Mouse (Mus musculus) brain, adult 2 months (tissue): ENCODE measurements at regions not wholly inside any gene's neighbourhood (a gene's known extent, or its start where the extent isn't known, plus 50 kb on each side); places are given as distances from the start of the nearest gene placed in this dataset.

ENCODE experiments used
- DNase-seq: peaks from one replicate; pipeline ENCODE4 v3.0.0; 2011; ENCODE audit warnings: low read depth, low spot score

GRCm38 (mm10) chr17:41990804-41991203 is 324.9 kb upstream of the Ptchd4 start:
- DNase-seq: no peak

DNA sequence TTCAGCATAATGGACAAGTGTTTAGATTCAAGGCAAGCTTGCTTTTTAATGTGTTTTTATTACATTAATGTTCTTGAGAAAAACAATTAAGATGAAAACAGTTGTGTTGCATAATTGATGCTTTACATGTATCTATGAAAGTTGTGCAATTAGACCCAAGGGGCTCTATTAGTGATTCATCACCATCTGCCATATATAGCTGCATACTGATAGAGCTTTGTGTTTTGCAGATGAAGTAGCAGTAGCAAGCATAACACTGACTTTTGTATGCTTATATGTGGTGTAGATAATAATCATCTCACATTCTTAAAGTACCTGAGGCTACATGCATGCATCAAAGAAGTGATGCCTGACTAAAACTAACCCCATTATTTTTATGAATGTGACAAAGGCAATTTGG is 307.3 kb upstream of the Ptchd4 start:
- DNase-seq: no peak

GRCm38 (mm10) chr17:42024295-42024694 is 291.5 kb upstream of the Ptchd4 start:
- DNase-seq: no peak

GRCm38 (mm10) chr17:42027253-42027652 is 288.5 kb upstream of the Ptchd4 start:
- no peak for DNase-seq

DNA sequence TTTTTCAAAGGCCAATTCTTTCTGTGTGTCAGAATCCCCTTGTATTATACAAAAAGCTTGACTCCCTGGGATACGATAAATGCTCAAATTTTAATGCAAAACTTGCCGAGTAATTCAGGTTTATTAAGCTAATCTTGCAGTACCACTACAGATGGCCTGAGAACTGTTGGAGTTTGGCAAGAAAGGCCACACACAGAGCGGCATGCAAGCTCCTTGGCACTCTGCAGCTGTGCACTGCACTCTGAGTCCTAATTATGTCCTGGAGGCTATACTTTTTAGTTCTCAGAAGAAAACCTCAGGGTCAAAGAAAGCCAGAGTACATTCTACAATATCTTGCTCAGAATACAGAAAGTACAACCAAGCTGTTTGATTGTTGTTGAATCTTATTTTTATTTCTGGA is 286.3 kb upstream of the Ptchd4 start:
- peak; percentile 40 for DNase-seq

DNA sequence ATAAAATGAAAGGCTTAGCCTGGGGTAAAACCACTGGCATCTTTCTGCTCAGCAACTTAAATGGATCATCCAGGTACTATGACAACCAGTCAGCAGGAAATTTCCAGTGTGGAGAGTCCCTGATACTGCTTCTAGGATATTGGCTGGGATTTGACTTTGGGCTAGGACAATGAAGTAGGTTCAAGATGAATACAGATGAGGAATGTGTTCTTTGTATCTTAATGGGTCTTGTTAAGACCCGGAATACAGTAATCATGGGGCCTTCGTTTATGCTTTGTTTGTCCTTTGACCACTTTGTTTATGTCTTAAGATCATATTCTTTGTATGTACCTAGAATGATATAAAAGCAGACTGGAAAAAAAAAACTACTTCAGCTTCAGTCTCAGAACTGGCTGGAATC is 278.7 kb upstream of the Ptchd4 start:
- no peak for DNase-seq

DNA sequence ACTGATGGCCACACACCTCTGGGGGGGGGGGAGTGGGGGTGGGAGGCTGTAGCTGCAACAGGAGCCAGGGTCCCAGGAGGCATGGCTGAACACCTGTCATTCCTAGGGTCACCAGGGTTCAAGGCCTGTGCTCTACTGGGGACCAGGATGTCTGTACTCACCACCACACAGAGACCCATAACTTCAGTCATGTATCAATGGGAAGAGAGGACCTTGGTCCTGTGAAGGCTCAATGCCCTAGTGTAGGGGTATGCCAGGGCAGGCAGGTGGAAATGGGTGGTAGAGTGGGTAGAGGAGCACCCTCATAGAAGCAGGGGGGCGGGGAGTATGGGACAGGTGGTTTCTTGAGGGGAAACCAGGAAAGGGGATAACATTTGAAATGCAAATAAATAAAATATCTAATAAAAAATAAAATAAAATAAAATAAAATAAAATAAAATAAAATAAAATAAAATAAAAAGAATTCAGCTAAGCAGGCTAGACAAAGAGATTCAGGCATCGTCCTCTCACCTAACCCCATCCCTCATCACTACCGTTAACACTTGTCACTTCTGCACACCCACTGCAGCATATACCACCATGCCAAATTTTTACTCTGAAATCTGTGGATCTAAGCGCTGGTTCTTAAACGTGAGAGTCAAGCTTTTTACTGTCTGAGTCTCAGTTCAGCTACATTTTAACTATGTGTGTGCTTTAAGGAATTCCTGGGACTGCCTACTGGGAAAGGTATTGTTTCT is 265.8 kb upstream of the Ptchd4 start:
- peak; percentile 1 for DNase-seq

DNA sequence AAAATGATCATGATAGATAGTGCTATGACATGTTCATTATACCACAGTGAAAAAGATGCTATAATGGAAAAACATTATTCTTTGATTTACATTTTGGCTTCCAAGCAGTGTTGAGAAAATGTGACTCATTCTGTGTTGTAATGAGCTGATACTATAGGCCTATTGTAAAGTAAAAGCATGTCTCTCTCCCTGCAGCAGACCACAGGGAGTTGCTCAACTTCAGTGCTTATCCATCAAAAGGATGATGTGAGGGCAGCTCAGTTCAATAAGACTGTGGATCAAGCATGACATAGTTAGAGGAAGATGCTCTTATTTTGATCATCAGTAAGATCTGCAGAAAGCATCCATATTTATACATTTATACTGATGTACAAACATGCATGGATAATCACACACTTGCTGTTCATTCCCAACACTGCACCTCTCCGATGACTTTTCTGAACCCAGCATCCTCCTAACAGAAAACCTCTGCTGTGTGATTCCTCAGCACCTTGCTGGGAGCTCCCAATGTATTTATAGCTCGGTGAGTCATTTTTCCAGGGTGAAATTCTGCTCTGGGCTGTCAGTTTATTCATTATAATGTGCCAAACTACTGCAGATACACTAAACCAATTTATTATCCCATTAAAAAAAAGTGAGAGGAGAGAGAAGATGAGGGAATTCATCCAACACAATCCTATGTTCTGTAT is 224.8 kb upstream of the Ptchd4 start:
- peak; percentile 68 for DNase-seq

DNA sequence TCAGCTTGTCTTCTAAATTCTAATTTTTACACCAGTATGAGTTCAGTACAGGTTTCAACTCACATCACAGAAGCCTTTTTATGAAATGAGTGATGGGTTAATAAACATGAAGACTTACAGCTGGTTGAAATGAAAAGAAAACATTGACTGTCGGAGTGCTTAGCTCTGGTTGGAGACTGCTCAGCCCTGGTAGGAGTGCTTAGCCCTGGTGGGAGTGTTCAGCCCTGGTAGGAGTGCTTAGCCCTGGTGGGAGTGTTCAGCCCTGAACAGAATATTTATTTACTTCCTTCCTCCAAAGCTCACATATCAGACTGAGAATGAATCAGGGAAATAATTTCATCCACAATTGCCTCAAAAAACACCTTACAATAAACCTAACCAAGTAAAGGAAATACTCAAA is 202.1 kb upstream of the Ptchd4 start:
- DNase-seq: no peak

DNA sequence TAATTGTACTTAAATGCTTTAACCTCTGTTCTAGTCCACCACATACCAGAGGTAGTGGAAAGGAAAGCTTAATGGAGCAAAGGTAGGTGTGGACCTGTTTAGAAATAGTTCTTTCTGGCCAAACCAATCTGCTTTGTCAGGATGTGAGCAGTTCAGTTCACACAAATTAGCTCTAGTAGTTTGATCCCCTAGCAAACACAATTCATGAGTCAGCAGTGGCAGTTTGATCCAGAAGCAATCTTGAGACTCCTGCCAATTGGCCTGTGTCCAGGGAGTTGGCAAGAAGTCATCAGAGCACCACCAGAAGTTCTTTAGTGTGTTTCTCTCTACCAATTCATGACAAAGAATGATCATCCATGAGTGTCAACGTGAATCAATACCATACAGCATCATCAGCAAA is 195.0 kb upstream of the Ptchd4 start:
- peak; percentile 6 for DNase-seq

DNA sequence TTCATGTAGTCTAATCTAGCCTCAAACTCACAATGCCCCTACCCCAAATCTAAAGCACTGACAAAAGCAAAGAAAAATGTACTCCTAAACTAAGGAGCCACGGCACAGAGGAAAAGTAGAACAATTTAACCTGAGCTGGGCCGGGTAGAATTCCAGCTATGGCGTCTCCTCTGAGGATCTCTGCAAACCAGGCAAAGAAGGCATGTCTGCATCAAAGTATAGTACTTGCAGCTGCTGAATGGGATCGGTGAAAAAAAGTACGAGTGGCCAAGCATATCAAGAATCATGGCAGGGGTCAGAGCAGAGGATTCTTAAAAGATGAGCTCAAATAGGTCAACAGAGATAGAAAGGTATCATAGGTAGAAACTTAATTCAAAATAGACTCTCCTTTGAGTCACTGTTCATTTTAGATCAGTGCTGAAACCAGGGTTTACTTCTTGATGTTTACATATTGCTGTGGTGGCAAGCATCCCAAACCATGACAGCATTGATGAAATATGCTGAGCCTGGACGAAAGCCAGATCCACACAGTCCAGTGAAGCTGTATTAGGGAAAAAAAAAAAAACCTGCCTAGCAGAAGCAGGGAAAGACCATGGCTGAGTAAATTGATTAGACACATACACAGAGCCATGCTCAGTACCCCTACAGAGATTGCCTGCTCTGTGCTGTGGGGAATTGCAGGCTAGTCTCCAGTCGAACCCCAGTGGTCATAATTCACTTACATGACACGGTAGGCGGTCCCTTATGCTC is 189.1 kb upstream of the Ptchd4 start:
- peak; percentile 74 for DNase-seq

DNA sequence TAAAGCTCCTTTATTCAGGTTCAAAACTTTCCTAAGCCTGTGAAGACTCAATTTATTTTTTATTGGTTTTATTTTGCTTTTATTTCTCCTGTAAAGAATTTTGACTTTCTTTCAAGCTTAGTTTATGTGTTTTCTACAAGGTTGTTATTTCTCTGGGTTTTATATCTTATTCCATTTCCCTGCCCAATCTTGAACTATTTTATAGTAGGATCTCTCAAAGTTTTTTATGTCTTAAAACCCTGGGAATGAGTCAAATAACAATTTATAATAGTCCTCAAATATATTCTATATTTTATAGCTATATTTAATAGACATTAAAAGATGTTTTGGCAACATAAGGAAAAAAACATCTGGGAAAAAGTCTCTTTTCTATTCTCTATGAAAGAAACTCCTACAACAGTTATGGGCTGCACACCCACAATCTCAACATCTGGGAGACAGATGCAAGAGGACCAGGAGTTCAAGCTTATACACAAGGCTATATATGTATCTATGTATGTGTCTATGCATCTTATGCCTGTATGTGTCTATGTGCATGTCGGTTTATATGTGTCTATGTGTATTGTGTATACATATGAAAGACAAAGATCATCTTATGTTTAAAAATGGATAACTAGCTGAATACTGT is 146.2 kb upstream of the Ptchd4 start:
- no peak for DNase-seq

- DNase-seq: no peak
Observed at GRCm38 (mm10) chr17:42188531-42188930, 127.2 kb upstream of the Ptchd4 start.

- DNase-seq: peak; percentile 92
Observed at GRCm38 (mm10) chr17:42190206-42190902, 125.4 kb upstream of the Ptchd4 start.
